Mouse (Mus musculus) monocyte, adult 5-6 weeks (primary cell): ENCODE data around the gene Vim. TPM values are rescaled to one million over a fixed set of nuclear protein-coding genes. Genes with fewer than 3 reads are reported as not detected.
A peak's percentile ranks its signal among the peaks of the same experiment; 100 is the strongest.

Source experiments
- ATAC-seq: fragments of 153-309, 156-312 bp; replicated peaks from 2 replicates; pipeline ENCODE4 v1.8.0; 2017; ENCODE audit warnings: mild to moderate bottlenecking; ENCODE audit not compliant: low TSS enrichment, insufficient number of reproducible peaks, severe bottlenecking, poor library complexity, low FRiP score
- total RNA-seq: library from RNA; stranded (forward); fragments of 200-1000, 200-491, 200-594 nt; gene quantifications from 3 replicates; pipeline ENCODE4 v1.2.3, GENCODE M21; 2017

Gene Vim
- total RNA-seq, result 1,067 to 1,239 TPM (median 1,097 TPM) in 3 replicates

DNA sequence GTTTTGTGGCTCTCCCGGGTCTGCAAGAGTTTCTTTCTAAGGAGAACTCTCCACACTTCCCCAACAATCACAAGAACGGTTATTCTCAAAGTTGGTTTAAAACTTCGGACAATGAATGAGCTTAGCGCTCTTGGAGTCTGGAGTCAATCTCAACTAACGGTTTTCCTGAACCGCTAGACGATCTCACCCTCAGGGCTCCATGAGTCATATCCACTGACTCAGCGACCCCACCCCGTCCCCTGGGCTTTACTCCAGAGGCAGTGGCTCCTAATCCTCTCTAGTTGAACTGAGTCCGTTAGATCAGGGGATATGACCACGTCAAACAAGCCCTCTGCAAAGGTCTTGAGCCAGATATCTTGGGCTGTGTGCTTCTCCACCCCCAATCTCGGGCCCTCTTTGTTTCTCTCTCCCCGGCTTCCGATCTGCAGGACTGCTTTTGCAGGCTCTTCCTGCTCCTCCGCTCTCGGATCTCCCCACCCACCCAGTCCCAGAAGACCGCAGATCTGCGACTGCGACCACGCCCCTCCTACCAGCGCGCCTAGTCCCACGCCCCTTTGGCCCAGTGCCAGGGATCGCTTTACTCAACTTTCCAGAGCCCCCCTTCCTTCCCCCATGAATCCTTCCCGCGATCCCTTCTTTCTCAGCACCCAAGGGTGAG lies at the start of gene Vim:
Gene Vim (plus strand): TSS at position 520 of the 658 bp plus-strand sequence.
- ATAC-seq, result peak; percentile 16

GRCm38 (mm10) chr2:13526205-13526604 lies 47.5 kb upstream of the Vim start:
- ATAC-seq, result no peak

GRCm38 (mm10) chr2:13527125-13527524 lies 46.6 kb upstream of the Vim start:
- ATAC-seq, result no peak

- ATAC-seq, result no peak
These were observed 46.2 kb upstream of the Vim start for GRCm38 (mm10) chr2:13527531-13527930.

GRCm38 (mm10) chr2:13529253-13529933 lies 44.3 kb upstream of the Vim start:
- ATAC-seq, result no peak

GRCm38 (mm10) chr2:13530639-13531038 lies 43.1 kb upstream of the Vim start:
- ATAC-seq, result no peak

GRCm38 (mm10) chr2:13536747-13537146 lies 37.0 kb upstream of the Vim start:
- no peak for ATAC-seq

GRCm38 (mm10) chr2:13537733-13538132 lies 36.0 kb upstream of the Vim start:
- peak; percentile 29 for ATAC-seq

DNA sequence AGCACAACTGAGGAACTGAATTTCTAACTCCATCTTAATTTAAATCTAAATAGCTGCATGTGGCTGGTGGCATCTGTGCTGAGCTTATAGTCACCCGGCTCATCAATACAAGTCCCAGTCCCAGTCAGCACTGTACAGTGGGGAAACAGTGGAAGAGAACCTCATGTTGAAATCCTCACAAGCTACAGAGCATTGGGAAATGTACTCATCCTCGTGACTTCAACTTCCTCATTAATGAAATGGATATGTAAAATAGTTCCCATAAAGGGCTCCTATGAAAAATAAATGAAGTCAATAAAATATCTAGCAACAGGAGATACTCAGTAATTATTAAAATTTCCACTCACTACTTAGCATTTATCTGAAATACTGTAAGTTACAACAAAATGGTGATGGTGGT lies 35.5 kb upstream of the Vim start:
- ATAC-seq, result peak; percentile 84

DNA sequence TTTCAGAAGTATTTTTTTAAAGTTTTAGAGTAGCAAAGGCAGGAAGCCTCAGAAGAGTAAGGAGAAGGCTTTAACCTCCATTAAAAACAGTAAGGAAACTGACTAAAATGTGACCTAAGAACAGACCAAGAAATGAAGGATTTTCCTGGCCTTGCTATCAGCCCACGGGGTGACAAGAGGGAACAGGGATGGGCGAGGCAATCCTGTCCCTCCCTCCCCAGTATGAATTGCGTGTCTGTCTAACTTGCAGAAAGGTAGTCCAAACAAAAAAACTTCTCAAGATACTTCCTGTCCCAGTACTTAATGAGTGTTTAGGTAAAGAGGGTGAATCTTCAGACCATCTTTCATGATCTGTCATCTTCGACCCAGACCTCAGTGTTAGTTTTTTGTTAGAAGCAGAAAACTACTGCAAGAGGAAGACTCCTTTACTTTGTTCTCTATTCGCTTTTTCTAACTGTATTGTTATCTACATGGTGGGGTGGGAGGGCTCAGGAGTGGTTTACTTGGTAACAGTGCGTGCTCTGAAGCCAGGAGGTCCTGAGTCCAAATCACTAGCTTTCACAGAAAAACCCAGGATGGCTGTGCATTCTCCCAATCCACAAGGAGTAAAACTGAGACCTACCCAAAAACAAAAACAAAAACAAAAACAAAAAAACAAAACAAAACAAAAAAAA lies 34.9 kb upstream of the Vim start:
- no peak for ATAC-seq

- no peak for ATAC-seq
These were observed 33.9 kb upstream of the Vim start for GRCm38 (mm10) chr2:13539860-13540259.

DNA sequence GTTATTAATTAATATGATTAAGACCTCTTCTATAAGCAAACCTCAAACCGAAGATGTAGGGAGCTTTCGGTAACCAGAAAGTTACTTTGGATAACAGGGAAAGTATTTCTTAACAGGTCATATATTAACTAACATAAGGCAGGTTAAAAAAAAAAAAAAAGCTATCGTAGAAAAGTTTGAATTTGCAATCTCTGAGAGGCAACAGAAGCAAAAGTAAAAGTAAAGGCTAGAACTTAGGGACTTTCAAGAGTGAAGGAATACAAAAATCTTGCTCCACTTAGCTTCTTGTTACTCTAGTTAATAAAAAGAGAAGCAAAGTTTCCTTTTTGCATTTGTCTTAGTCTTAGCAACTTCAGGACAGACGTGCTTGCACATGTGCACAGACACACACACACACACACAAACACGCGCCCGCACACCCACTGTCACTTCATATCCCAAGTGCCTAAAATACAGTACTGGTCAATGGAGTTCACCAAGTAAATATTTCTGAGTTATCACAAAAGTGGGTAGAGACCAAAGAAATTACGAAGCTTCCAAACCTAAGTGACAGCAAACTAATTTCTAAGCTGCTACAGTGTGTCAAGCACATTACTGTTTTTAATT lies 30.1 kb upstream of the Vim start:
- ATAC-seq, result no peak

GRCm38 (mm10) chr2:13544193-13544824 lies 29.4 kb upstream of the Vim start, which contains the start of gene Trdmt1:
Gene Trdmt1, minus strand, starts transcription at chr2:13544668.
- peak; percentile 86 for ATAC-seq

DNA sequence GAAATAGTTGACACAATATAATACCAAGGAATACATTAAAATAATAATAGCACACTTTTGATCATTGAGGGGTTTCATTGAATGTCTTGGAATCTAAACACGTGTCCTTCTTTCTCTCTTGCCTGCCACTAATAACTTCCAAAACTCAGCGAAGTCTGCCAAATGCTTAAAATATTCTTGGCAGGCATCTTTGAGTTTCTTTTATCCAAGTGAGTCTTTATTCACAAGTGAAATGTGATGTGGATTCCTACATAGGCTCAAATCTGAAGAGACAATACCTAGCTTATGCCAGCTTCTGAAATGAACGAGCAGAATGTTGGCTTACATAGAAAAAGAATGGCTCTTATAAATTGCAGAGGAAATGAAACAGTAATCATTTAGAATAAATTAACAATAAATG lies 25.0 kb upstream of the Vim start:
- no peak for ATAC-seq

DNA sequence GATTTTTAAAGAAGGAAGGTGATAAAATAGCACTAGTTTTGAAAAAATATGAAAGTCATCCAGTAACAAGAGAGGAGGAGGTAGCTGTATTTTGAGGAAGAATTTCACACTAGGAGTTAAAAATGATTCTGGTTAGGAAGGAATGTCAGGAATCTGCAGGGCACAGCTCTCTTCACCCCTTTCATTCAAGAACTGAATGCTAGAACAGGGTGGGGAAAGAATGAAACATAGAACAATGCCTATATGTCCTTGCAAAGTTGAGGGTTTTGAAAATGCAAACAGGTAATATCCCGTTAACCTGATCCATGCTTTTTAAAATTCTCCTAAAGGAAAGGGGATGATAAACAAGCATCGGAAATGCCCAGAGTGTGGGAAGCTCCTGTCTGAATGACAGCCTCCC lies 19.8 kb upstream of the Vim start:
- ATAC-seq, result no peak

DNA sequence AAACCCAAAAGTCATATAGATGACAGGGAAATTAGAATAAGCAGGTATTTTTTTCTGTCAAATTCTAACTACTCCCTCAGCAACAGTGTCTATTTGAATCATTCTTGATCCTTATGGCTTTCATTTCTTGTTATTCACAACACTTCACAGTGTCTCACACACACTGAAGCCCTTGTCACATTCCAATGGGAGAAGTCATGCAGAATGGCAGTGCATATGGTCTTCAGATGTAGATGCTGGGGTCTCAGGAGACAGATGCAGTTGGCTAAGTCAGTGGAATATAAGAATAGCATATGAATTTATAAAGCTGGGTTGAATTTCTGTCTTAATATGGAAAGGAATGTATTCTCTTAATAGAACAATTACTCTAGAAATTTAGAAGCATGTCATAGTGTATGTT lies 17.5 kb upstream of the Vim start:
- ATAC-seq, result no peak

- ATAC-seq, result peak; percentile 38
These were observed 16.3 kb upstream of the Vim start for GRCm38 (mm10) chr2:13557145-13558030.

- peak; percentile 100 for ATAC-seq
These were observed 15.0 kb upstream of the Vim start for GRCm38 (mm10) chr2:13558607-13559262.
